Mouse (Mus musculus) erythroblast, embryonic 14.5 days (primary cell): ENCODE data around the gene Sytl4.

ENCODE experiments used
- GATA1 ChIP-seq: IDR thresholded peaks from 2 replicates; pipeline ENCODE4 v1.6.1; 2012; ENCODE audit warnings: low read length, inconsistent platforms, mixed read lengths
- TAL1 ChIP-seq: IDR thresholded peaks from 3 replicates; pipeline ENCODE4 v1.6.1; 2012; ENCODE audit warnings: low read length, inconsistent platforms, mixed read lengths

GRCm38 (mm10) chrX:133914219-133914618, 67.4 kb downstream of the Sytl4 start:
- TF ChIP-seq TAL1 (no peak), GATA1 (no peak)
